Mouse (Mus musculus) brown adipose tissue, adult 24 weeks (tissue): Measurements from ENCODE around the gene Rock2. TPM values are rescaled to one million over a fixed set of nuclear protein-coding genes. Genes with fewer than 3 reads are reported as not detected.

Source experiments
- H3K27ac ChIP-seq: fragments of 200-500 bp; replicated peaks from 2 replicates; pipeline ENCODE4 v1.5.1; 2012; ENCODE audit warnings: low read depth, mild to moderate bottlenecking, low read length
- H3K4me1 ChIP-seq: fragments of 200-500 bp; 2 replicates; pipeline ENCODE4 v1.6.1; 2012; ENCODE audit warnings: low read length, mixed read lengths; ENCODE audit not compliant: control insufficient read depth, insufficient read depth, insufficient read length
- H3K4me3 ChIP-seq: fragments of 200-500 bp; 2 replicates; pipeline ENCODE4 v1.5.1; 2012; ENCODE audit warnings: low read depth, mild to moderate bottlenecking, low read length, moderate library complexity; ENCODE audit not compliant: insufficient read depth
- polyA plus RNA-seq: library from polyadenylated mRNA; stranded (reverse); fragments of >200 nt; gene quantifications from 2 replicates; pipeline ENCODE4 v1.2.4, GENCODE M21; 2012; ENCODE audit not compliant: missing spikeins, insufficient read depth, insufficient read length

Rock2 gene
- polyA plus RNA-seq, 1 experiment: 31.0 TPM

GRCm38 (mm10) chr12:16866460-16866859, 28.2 kb upstream of the Rock2 start:
- no peak overlapping the region for H3K4me3 ChIP-seq
- no peak overlapping the region for H3K27ac ChIP-seq
- H3K4me1 ChIP-seq: peaks cover 28% of the 10 kb centered on the region

GRCm38 (mm10) chr12:16867306-16867705, 27.4 kb upstream of the Rock2 start:
- Histone ChIP-seq H3K4me1 (peaks cover 28% of the 10 kb centered on the region), H3K4me3 (no peak overlapping the region), H3K27ac (no peak overlapping the region)

GRCm38 (mm10) chr12:16868618-16869017, 26.1 kb upstream of the Rock2 start:
- Histone ChIP-seq H3K4me1 (peaks cover 35% of the 10 kb centered on the region), H3K4me3 (no peak overlapping the region), H3K27ac (peak overlapping the region; percentile 14; the same call in 1 of the 2 replicates)

GRCm38 (mm10) chr12:16869091-16869778, 25.5 kb upstream of the Rock2 start:
- Histone ChIP-seq H3K4me1 (peaks cover 40% of the 10 kb centered on the region), H3K27ac (peak overlapping the region; percentile 14; the same call in 1 of the 2 replicates), H3K4me3 (no peak overlapping the region)

GRCm38 (mm10) chr12:16869870-16870404, 24.8 kb upstream of the Rock2 start:
- Histone ChIP-seq H3K4me3 (no peak overlapping the region), H3K4me1 (peaks cover 46% of the 10 kb centered on the region)

GRCm38 (mm10) chr12:16870405-16871068, 24.2 kb upstream of the Rock2 start:
- Histone ChIP-seq H3K4me3 (no peak overlapping the region), H3K4me1 (peaks cover 50% of the 10 kb centered on the region), H3K27ac (peak overlapping the region; percentile 86)

More at GRCm38 (mm10) chr12:16869870-16870404, 24.8 kb upstream of the Rock2 start:
- peak overlapping the region; percentile 86 for H3K27ac ChIP-seq

GRCm38 (mm10) chr12:16872006-16872405, 22.7 kb upstream of the Rock2 start:
- H3K4me1 ChIP-seq: peaks cover 57% of the 10 kb centered on the region
- H3K4me3 ChIP-seq: no peak overlapping the region
- H3K27ac ChIP-seq: no peak overlapping the region

GRCm38 (mm10) chr12:16872926-16873464, 21.7 kb upstream of the Rock2 start:
- Histone ChIP-seq H3K27ac (no peak overlapping the region), H3K4me3 (no peak overlapping the region), H3K4me1 (peaks cover 60% of the 10 kb centered on the region)

- Histone ChIP-seq H3K4me1 (peaks cover 58% of the 10 kb centered on the region), H3K4me3 (no peak overlapping the region), H3K27ac (peak overlapping the region; percentile 5; the same call in 1 of the 2 replicates)
Observed at GRCm38 (mm10) chr12:16873549-16873948, 21.1 kb upstream of the Rock2 start.

- no peak overlapping the region for H3K4me3 ChIP-seq
- peak overlapping the region; percentile 71 for H3K27ac ChIP-seq
- H3K4me1 ChIP-seq: peaks cover 54% of the 10 kb centered on the region
Observed at GRCm38 (mm10) chr12:16874086-16874485, 20.6 kb upstream of the Rock2 start.

- H3K4me1 ChIP-seq: peaks cover 42% of the 10 kb centered on the region
- H3K27ac ChIP-seq: no peak overlapping the region
- H3K4me3 ChIP-seq: no peak overlapping the region
Observed at GRCm38 (mm10) chr12:16875269-16875668, 19.4 kb upstream of the Rock2 start.

GRCm38 (mm10) chr12:16875678-16876077, 19.0 kb upstream of the Rock2 start:
- Histone ChIP-seq H3K4me3 (no peak overlapping the region), H3K27ac (no peak overlapping the region; the same call in 1 of the 2 replicates), H3K4me1 (peaks cover 38% of the 10 kb centered on the region)

GRCm38 (mm10) chr12:16876667-16877066, 18.0 kb upstream of the Rock2 start:
- Histone ChIP-seq H3K27ac (peak overlapping the region; percentile 63), H3K4me1 (peaks cover 33% of the 10 kb centered on the region), H3K4me3 (no peak overlapping the region)

GRCm38 (mm10) chr12:16877141-16877540, 17.6 kb upstream of the Rock2 start:
- Histone ChIP-seq H3K4me3 (no peak overlapping the region), H3K4me1 (peaks cover 33% of the 10 kb centered on the region), H3K27ac (peak overlapping the region; percentile 63)

- peak overlapping the region; percentile 63 for H3K27ac ChIP-seq
- H3K4me1 ChIP-seq: peaks cover 33% of the 10 kb centered on the region
- no peak overlapping the region for H3K4me3 ChIP-seq
Observed at GRCm38 (mm10) chr12:16877679-16878078, 17.0 kb upstream of the Rock2 start.
